Mouse (Mus musculus) hindbrain, embryonic 14.5 days (tissue): ENCODE measurements at regions not wholly inside any gene's neighbourhood (a gene's known extent, or its start where the extent isn't known, plus 50 kb on each side); places are given as distances from the start of the nearest gene placed in this dataset.

ENCODE experiments used
- ATAC-seq: fragments of 200-750 bp; cut with Nextera tagmentation; 2 replicates; pipeline ENCODE4 v1.8.0; 2017; ENCODE audit warnings: moderate number of reproducible peaks, mild to moderate bottlenecking, moderate TSS enrichment, moderate library complexity; ENCODE audit not compliant: low FRiP score
- DNase-seq: peaks from one replicate; pipeline ENCODE4 v3.0.0-alpha.2; 2015; ENCODE audit warnings: low spot score
- H3K27ac ChIP-seq: fragments of 300-500 bp; sonication (generic); 2 replicates; pipeline ENCODE4 v1.5.1; 2014; ENCODE audit warnings: mild to moderate bottlenecking, moderate library complexity
- H3K27me3 ChIP-seq: fragments of 300-500 bp; sonication (generic); 2 replicates; pipeline ENCODE4 v1.6.1; 2014; ENCODE audit warnings: mild to moderate bottlenecking, low read length, mixed read lengths; ENCODE audit not compliant: control insufficient read depth, insufficient read depth
- H3K36me3 ChIP-seq: fragments of 300-500 bp; sonication (generic); replicated peaks from 2 replicates; pipeline ENCODE4 v1.6.1; 2014; ENCODE audit not compliant: control insufficient read depth, insufficient read depth
- H3K4me1 ChIP-seq: fragments of 300-500 bp; sonication (generic); replicated peaks from 2 replicates; pipeline ENCODE4 v1.6.1; 2014; ENCODE audit warnings: antibody characterized with exemption, low read length, mixed read lengths; ENCODE audit not compliant: control insufficient read depth, insufficient read depth
- H3K4me2 ChIP-seq: fragments of 300-500 bp; sonication (generic); replicated peaks from 2 replicates; pipeline ENCODE4 v1.6.1; 2014; ENCODE audit warnings: mild to moderate bottlenecking, moderate library complexity
- H3K4me3 ChIP-seq: fragments of 300-500 bp; sonication (generic); replicated peaks from 2 replicates; pipeline ENCODE4 v1.5.1; 2014; ENCODE audit warnings: mild to moderate bottlenecking, low read length
- H3K9ac ChIP-seq: fragments of 300-500 bp; sonication (generic); 2 replicates; pipeline ENCODE4 v1.6.1; 2014
- H3K9me3 ChIP-seq: fragments of 300-500 bp; sonication (generic); 2 replicates; pipeline ENCODE4 v1.6.1; 2016; ENCODE audit warnings: low read length; ENCODE audit not compliant: control insufficient read depth
- WGBS: fragments of 180-500 bp; shearing (Covaris S2); extraction: QIAGEN DNeasy Blood & Tissue Kit; methylation state at CpG from one replicate; pipeline ENCODE4 v1.1.7; 2014; 5-methylcytosine and 5-hydroxymethylcytosine counted together

- H3K4me2 ChIP-seq: no peak overlapping the region
- no peaks in the 10 kb centered on the region for H3K9me3 ChIP-seq
- H3K9ac ChIP-seq: no peak overlapping the region
- ATAC-seq: no peak
- H3K27me3 ChIP-seq: no peaks in the 10 kb centered on the region
- no peak overlapping the region for H3K27ac ChIP-seq
- no peak for DNase-seq
- no peaks in the 10 kb centered on the region for H3K4me1 ChIP-seq
- H3K36me3 ChIP-seq: no peaks in the 10 kb centered on the region
- 74% methylated on average over 9 of the region's 9 CpGs for WGBS
- H3K4me3 ChIP-seq: no peak overlapping the region
Observed at GRCm38 (mm10) chr10:121150668-121151067, 116.9 kb downstream of the Wif1 start.

- Histone ChIP-seq H3K27ac (no peak overlapping the region), H3K9me3 (no peaks in the 10 kb centered on the region), H3K4me2 (no peak overlapping the region), H3K36me3 (no peaks in the 10 kb centered on the region), H3K4me3 (no peak overlapping the region), H3K27me3 (no peaks in the 10 kb centered on the region), H3K9ac (no peak overlapping the region), H3K4me1 (no peaks in the 10 kb centered on the region)
- WGBS: 82% methylated on average over 4 of the region's 4 CpGs
- ATAC-seq: no peak
- DNase-seq: no peak
Observed at GRCm38 (mm10) chr10:121153625-121154024, 119.9 kb downstream of the Wif1 start.

- no peak for DNase-seq
- WGBS: 42% methylated on average over 7 of the region's 7 CpGs
- no peak overlapping the region for H3K4me3 ChIP-seq
- no peaks in the 10 kb centered on the region for H3K36me3 ChIP-seq
- H3K27me3 ChIP-seq: no peaks in the 10 kb centered on the region
- H3K9ac ChIP-seq: no peak overlapping the region
- no peak overlapping the region for H3K27ac ChIP-seq
- no peak overlapping the region for H3K4me2 ChIP-seq
- no peak for ATAC-seq
- H3K4me1 ChIP-seq: no peaks in the 10 kb centered on the region
- H3K9me3 ChIP-seq: 0 out of 2 replicates have a peak, but pooled peaks cover 4% of the 10 kb centered on the region
Observed at GRCm38 (mm10) chr10:121160499-121160898, 126.7 kb downstream of the Wif1 start.

GRCm38 (mm10) chr10:121161201-121161600, 127.4 kb downstream of the Wif1 start:
- DNase-seq (peak; percentile 26), ATAC-seq (no peak)
- Histone ChIP-seq H3K4me1 (no peaks in the 10 kb centered on the region), H3K4me3 (no peak overlapping the region), H3K4me2 (no peak overlapping the region), H3K36me3 (no peaks in the 10 kb centered on the region), H3K9ac (no peak overlapping the region), H3K9me3 (0 out of 2 replicates have a peak, but pooled peaks cover 4% of the 10 kb centered on the region), H3K27me3 (no peaks in the 10 kb centered on the region), H3K27ac (no peak overlapping the region)
- WGBS: 83% methylated on average over 11 of the region's 11 CpGs

GRCm38 (mm10) chr10:121174022-121174421, 140.3 kb downstream of the Wif1 start:
- H3K27ac ChIP-seq: no peak overlapping the region
- no peak overlapping the region for H3K9ac ChIP-seq
- no peak overlapping the region for H3K4me3 ChIP-seq
- ATAC-seq (no peak), DNase-seq (no peak)
- H3K27me3 ChIP-seq: no peaks in the 10 kb centered on the region
- WGBS: 92% methylated on average over 9 of the region's 9 CpGs
- H3K4me1 ChIP-seq: no peaks in the 10 kb centered on the region
- no peak overlapping the region for H3K4me2 ChIP-seq
- no peaks in the 10 kb centered on the region for H3K9me3 ChIP-seq
- no peaks in the 10 kb centered on the region for H3K36me3 ChIP-seq

GRCm38 (mm10) chr10:121189139-121189538, 155.4 kb downstream of the Wif1 start:
- H3K9me3 ChIP-seq: no peaks in the 10 kb centered on the region
- no peak overlapping the region for H3K9ac ChIP-seq
- no peaks in the 10 kb centered on the region for H3K36me3 ChIP-seq
- H3K4me1 ChIP-seq: no peaks in the 10 kb centered on the region
- ATAC-seq (no peak), DNase-seq (no peak)
- no peak overlapping the region for H3K27ac ChIP-seq
- H3K4me3 ChIP-seq: no peak overlapping the region
- no peaks in the 10 kb centered on the region for H3K27me3 ChIP-seq
- 96% methylated on average over 7 of the region's 7 CpGs for WGBS
- H3K4me2 ChIP-seq: no peak overlapping the region

- Histone ChIP-seq H3K4me3 (no peak overlapping the region), H3K4me1 (no peaks in the 10 kb centered on the region), H3K9me3 (no peaks in the 10 kb centered on the region), H3K27me3 (peaks cover 25% of the 10 kb centered on the region), H3K9ac (no peak overlapping the region), H3K27ac (no peak overlapping the region), H3K4me2 (no peak overlapping the region), H3K36me3 (no peaks in the 10 kb centered on the region)
- 82% methylated on average over 2 of the region's 2 CpGs for whole genome bisulfite sequencing
- ATAC-seq (no peak), DNase-seq (no peak)
Observed at GRCm38 (mm10) chr10:121199236-121199635, 151.8 kb downstream of the Tbc1d30 start.

- Histone ChIP-seq H3K4me2 (no peak overlapping the region), H3K9me3 (no peaks in the 10 kb centered on the region), H3K27me3 (peaks cover 31% of the 10 kb centered on the region), H3K27ac (no peak overlapping the region), H3K9ac (no peak overlapping the region), H3K4me3 (no peak overlapping the region), H3K4me1 (peaks cover 16% of the 10 kb centered on the region), H3K36me3 (no peaks in the 10 kb centered on the region)
- DNase-seq (no peak), ATAC-seq (no peak)
- WGBS: 91% methylated on average over 7 of the region's 7 CpGs
Observed at GRCm38 (mm10) chr10:121202531-121202930, 148.5 kb downstream of the Tbc1d30 start.

GRCm38 (mm10) chr10:121205551-121205950, 145.5 kb downstream of the Tbc1d30 start:
- ATAC-seq (no peak), DNase-seq (no peak)
- Histone ChIP-seq H3K4me1 (peaks cover 16% of the 10 kb centered on the region), H3K4me3 (no peak overlapping the region), H3K4me2 (no peak overlapping the region), H3K27ac (peak overlapping the region; percentile 74), H3K36me3 (no peaks in the 10 kb centered on the region), H3K9ac (no peak overlapping the region), H3K9me3 (no peaks in the 10 kb centered on the region), H3K27me3 (peaks cover 29% of the 10 kb centered on the region)
- WGBS: 65% methylated on average over 11 of the region's 11 CpGs
